In genomic region chr7:3264390-3265022, GRCm38 (mm10) we compare ENCODE assay signal across 11 mouse cellular contexts. TPM values are rescaled to one million over a fixed set of nuclear protein-coding genes. Genes with fewer than 3 reads are reported as not detected.
DNase-seq lines count a peak whose midpoint lies in the region; ATAC-seq and TF ChIP-seq lines count a peak whose summit lies in the region.
"Had no signal": no experiment of that assay in that cellular context is flagged by ENCODE, and none has a peak within 500 bp of the region (broad histone marks: within the 10 kb centered on the region; RNA-seq: fewer than 3 reads in every experiment).

No protein-coding gene starts in this region.

- no peaks in the 10 kb centered on the region for H3K4me1 ChIP-seq in forebrain, embryonic 12.5 days
- no peaks in the 10 kb centered on the region for H3K4me1 ChIP-seq in forebrain, embryonic 16.5 days (replicated peaks; ENCODE audit: control insufficient read depth, insufficient read depth, low read length)
- H3K4me1 ChIP-seq in thymus, adult 2 months (replicated peaks; ENCODE audit: control insufficient read depth, insufficient read depth, low read length) = peaks cover 9% of the 10 kb centered on the region; the same call in 1 of the 2 replicates

- no peak for TF ChIP-seq CTCF in thymus, adult 2 months (IDR thresholded peaks at IDR 0.05; ENCODE audit: borderline replicate concordance, control insufficient read depth, extremely low read depth, insufficient read depth, low read length, poor library complexity)

- no peaks in the 10 kb centered on the region for H3K9me3 ChIP-seq in forebrain, embryonic 12.5 days
- H3K9me3 ChIP-seq in forebrain, embryonic 16.5 days (ENCODE audit: control insufficient read depth, low read length) = no peaks in the 10 kb centered on the region

- WGBS in forebrain, embryonic 12.5 days = 35% methylated on average over 22 of the region's 22 CpGs
- whole genome bisulfite sequencing in forebrain, embryonic 16.5 days = 45% methylated on average over 22 of the region's 22 CpGs
- WGBS in thymus, adult 2 months = 32% methylated on average over 22 of the region's 22 CpGs

- no peak for TF ChIP-seq POLR2A in thymus, adult 2 months (IDR thresholded peaks at IDR 0.05; ENCODE audit: control insufficient read depth, extremely low read depth, insufficient read depth, low read length, poor library complexity)

- peak overlapping the region; percentile 17 for H3K4me2 ChIP-seq in forebrain, embryonic 12.5 days
- no peak overlapping the region for H3K4me2 ChIP-seq in forebrain, embryonic 16.5 days (ENCODE audit: low read length)

- peaks cover 12% of the 10 kb centered on the region; the same call in 1 of the 2 replicates for H3K27me3 ChIP-seq in forebrain, embryonic 12.5 days
- H3K27me3 ChIP-seq in forebrain, embryonic 16.5 days (replicated peaks; ENCODE audit: control insufficient read depth, insufficient read depth, low read length) = no peaks in the 10 kb centered on the region
- no peaks in the 10 kb centered on the region; the same call in 1 of the 2 replicates for H3K27me3 ChIP-seq in thymus, adult 2 months (ENCODE audit: control insufficient read depth, insufficient read depth, low read length)

- H3K36me3 ChIP-seq in forebrain, embryonic 12.5 days (replicated peaks) = no peaks in the 10 kb centered on the region
- H3K36me3 ChIP-seq in forebrain, embryonic 16.5 days (ENCODE audit: control insufficient read depth, insufficient read depth) = no peaks in the 10 kb centered on the region
- no peaks in the 10 kb centered on the region for H3K36me3 ChIP-seq in thymus, adult 2 months (ENCODE audit: control insufficient read depth, insufficient read depth, low read length)

- no peak for ATAC-seq in forebrain, embryonic 12.5 days (ENCODE audit: low FRiP score)
- no peak for ATAC-seq in forebrain, embryonic 16.5 days
- ATAC-seq in megakaryocyte, adult 5-6 weeks (ENCODE audit: poor library complexity, severe bottlenecking) = peak; percentile 38; the same call in 1 of the 2 replicates

- H3K4me3 ChIP-seq in forebrain, embryonic 12.5 days (replicated peaks) = no peak overlapping the region
- no peak overlapping the region for H3K4me3 ChIP-seq in forebrain, embryonic 16.5 days (replicated peaks; ENCODE audit: low read length)
- no peak overlapping the region for H3K4me3 ChIP-seq in thymus, adult 2 months (ENCODE audit: control insufficient read depth, insufficient read depth, low read length)

- no peak overlapping the region for H3K27ac ChIP-seq in forebrain, embryonic 12.5 days
- no peak overlapping the region for H3K27ac ChIP-seq in forebrain, embryonic 16.5 days (ENCODE audit: low read length)
- no peak overlapping the region for H3K27ac ChIP-seq in thymus, adult 2 months (ENCODE audit: control insufficient read depth, insufficient read depth, low read length)

- H3K9ac ChIP-seq in forebrain, embryonic 12.5 days = no peak overlapping the region
- H3K9ac ChIP-seq in forebrain, embryonic 16.5 days (replicated peaks; ENCODE audit: low read depth, low read length) = no peak overlapping the region

- peak; percentile 50 for DNase-seq in thymus, postnatal 0 days (ENCODE audit: low spot score)
- DNase-seq in thymus, adult 2 months = no peak
- DNase-seq in testis, postnatal 14 days (ENCODE audit: low spot score) = no peak
- DNase-seq in thymus, postnatal 4 days = no peak
- no peak for DNase-seq in spleen, adult 18-20 months
- DNase-seq: adrenal gland, postnatal 10 days; kidney, adult 9 months; thymus, postnatal 25 days had no signal

RNA-seq across cellular contexts. Expression of gene Nlrp12, which starts 15.0 kb away (rescaled TPM):
- not detected in 2 replicates for polyA plus RNA-seq in forebrain, embryonic 12.5 days (2016; fragmentation: Nextera tagmentation; extraction: Ambion mirVana)
- not detected in 2 replicates for polyA plus RNA-seq in forebrain, embryonic 16.5 days (2015; fragmentation: Nextera tagmentation; extraction: Ambion mirVana)
- polyA plus RNA-seq in thymus, postnatal 0 days (2015; fragmentation: Nextera tagmentation; extraction: Ambion mirVana) = 0.03 TPM in 1 of 2 replicates, not detected in the other
- polyA plus RNA-seq in thymus, adult 2 months (2012; rRNA removed) = 0.11 and 0.13 TPM in 2 replicates
- total RNA-seq in megakaryocyte, adult 5-6 weeks (2015) = 3.9 and 4.0 TPM in 2 replicates
- 7.5 and 7.8 TPM in 2 replicates for total RNA-seq in megakaryocyte, adult 5-6 weeks (2017)

RNA-seq across cellular contexts. Expression of gene Myadm, which starts 24.4 kb away (rescaled TPM):
- polyA plus RNA-seq in forebrain, embryonic 12.5 days (2016; fragmentation: Nextera tagmentation; extraction: Ambion mirVana) = 21.3 and 23.2 TPM in 2 replicates
- 24.3 and 25.4 TPM in 2 replicates for polyA plus RNA-seq in forebrain, embryonic 16.5 days (2015; fragmentation: Nextera tagmentation; extraction: Ambion mirVana)
- polyA plus RNA-seq in thymus, postnatal 0 days (2015; fragmentation: Nextera tagmentation; extraction: Ambion mirVana) = 11.6 and 12.1 TPM in 2 replicates
- 62.1 and 86.4 TPM in 2 replicates for polyA plus RNA-seq in thymus, adult 2 months (2012; rRNA removed)
- 246 and 261 TPM in 2 replicates for total RNA-seq in megakaryocyte, adult 5-6 weeks (2015)
- 75.7 and 78.5 TPM in 2 replicates for total RNA-seq in megakaryocyte, adult 5-6 weeks (2017)

RNA-seq across cellular contexts. Expression of gene Prkcg, which starts 24.5 kb away (rescaled TPM):
- 0.73 and 2.4 TPM in 2 replicates for polyA plus RNA-seq in forebrain, embryonic 12.5 days (2016; fragmentation: Nextera tagmentation; extraction: Ambion mirVana)
- 2.7 and 3.5 TPM in 2 replicates for polyA plus RNA-seq in forebrain, embryonic 16.5 days (2015; fragmentation: Nextera tagmentation; extraction: Ambion mirVana)
- 0.59 TPM in 1 of 2 replicates, not detected in the other for polyA plus RNA-seq in thymus, postnatal 0 days (2015; fragmentation: Nextera tagmentation; extraction: Ambion mirVana)
- 0.86 and 0.94 TPM in 2 replicates for polyA plus RNA-seq in thymus, adult 2 months (2012; rRNA removed)
- 1.3 and 1.6 TPM in 2 replicates for total RNA-seq in megakaryocyte, adult 5-6 weeks (2015)
- total RNA-seq in megakaryocyte, adult 5-6 weeks (2017) = 0.81 and 0.92 TPM in 2 replicates
